In the genomic region with DNA sequence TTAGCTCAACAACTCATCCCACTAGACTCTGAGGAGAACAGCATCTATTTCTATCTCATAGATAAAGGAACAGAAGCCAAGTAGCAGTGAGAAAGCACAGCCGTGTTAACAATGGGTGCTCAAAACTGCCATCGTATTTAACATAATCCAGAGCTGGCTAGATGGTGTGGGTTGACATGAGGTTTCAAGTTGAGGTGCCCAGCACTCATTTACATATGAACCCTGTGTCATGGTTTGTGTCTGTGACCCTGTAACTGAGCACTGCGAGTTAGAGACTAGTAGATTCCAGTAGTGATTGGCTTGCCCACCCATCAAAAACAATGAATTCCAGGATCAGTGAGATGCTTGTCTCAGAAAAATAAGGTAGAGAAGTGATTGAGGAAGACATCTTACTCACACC, we compare ENCODE assay signal across 19 mouse cellular contexts.
"Had no signal": no experiment of that assay in that cellular context is flagged by ENCODE, and none has a peak within 500 bp of the region (broad histone marks: within the 10 kb centered on the region; RNA-seq: fewer than 3 reads in every experiment).

No protein-coding gene starts in this region.

- H3K36me3 ChIP-seq: liver, embryonic 15.5 days; lung, embryonic 15.5 days; midbrain, embryonic 12.5 days; neural tube, embryonic 12.5 days had no signal

- H3K9ac ChIP-seq: liver, embryonic 15.5 days; liver, postnatal 0 days; lung, embryonic 15.5 days; midbrain, embryonic 12.5 days; neural tube, embryonic 12.5 days had no signal

- H3K9me3 ChIP-seq: liver, embryonic 15.5 days; lung, embryonic 15.5 days; midbrain, embryonic 12.5 days; neural tube, embryonic 12.5 days had no signal

- H3K4me2 ChIP-seq: liver, embryonic 15.5 days; lung, embryonic 15.5 days; midbrain, embryonic 12.5 days; neural tube, embryonic 12.5 days had no signal

- ATAC-seq: liver, postnatal 0 days; lung, postnatal 0 days; midbrain, embryonic 16.5 days had no signal

- H3K4me3 ChIP-seq: liver, embryonic 15.5 days; lung, embryonic 15.5 days; midbrain, embryonic 12.5 days; neural tube, embryonic 12.5 days had no signal

- H3K27ac ChIP-seq: liver, embryonic 15.5 days; lung, embryonic 15.5 days; macrophage; midbrain, embryonic 12.5 days; neural tube, embryonic 12.5 days had no signal

- DNase-seq: liver, postnatal 0 days; lung, adult 2 months; lung, postnatal 14 days; lung, postnatal 36 days; midbrain, embryonic 14.5 days; right cerebral cortex, adult 18-20 months; right cerebral cortex, postnatal 25 days; right cerebral cortex, postnatal 4 days; spleen, adult 18-20 months; thymus, adult 18-20 months; thymus, postnatal 14 days; thymus, postnatal 36 days had no signal

- H3K4me1 ChIP-seq: liver, embryonic 15.5 days; lung, embryonic 15.5 days; midbrain, embryonic 12.5 days; neural tube, embryonic 12.5 days had no signal

- H3K27me3 ChIP-seq: liver, embryonic 15.5 days; lung, embryonic 15.5 days; midbrain, embryonic 12.5 days; neural tube, embryonic 12.5 days had no signal
